Mouse (Mus musculus): ENCODE results near the gene Cdkal1. TPM values are rescaled to one million over a fixed set of nuclear protein-coding genes. Genes with fewer than 3 reads are reported as not detected.

The Cdkal1 gene
- total and polyA plus RNA-seq, 2 experiments from 2014 or later = 11.1 to 18.9 TPM

DNA sequence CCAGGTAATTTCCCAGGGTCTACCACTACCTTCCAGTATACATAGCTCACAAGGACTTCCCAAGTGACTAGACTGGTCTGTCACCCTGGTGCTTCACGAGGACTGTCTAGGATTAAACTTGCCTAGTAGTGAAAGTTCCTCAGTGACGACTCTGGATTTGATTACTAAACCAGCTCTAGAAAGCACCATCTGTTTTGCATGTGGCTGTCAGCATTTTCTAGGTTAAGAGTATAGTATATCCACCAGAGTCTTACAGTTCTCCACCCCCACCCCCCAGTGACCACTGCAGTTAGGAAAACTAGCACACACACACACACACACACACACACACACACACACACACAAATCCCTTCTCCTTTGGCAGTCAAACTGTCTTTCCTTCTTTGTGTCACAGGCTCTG lies 670.9 kb downstream of the Cdkal1 start:
- ATAC-seq (no peak), DNase-seq (ENCODE audit: low spot score) (no peak)
- Histone ChIP-seq H3K4me2 (ENCODE audit: low read depth, low read length) (no peak overlapping the region), H3K36me3 (ENCODE audit: insufficient read depth, low read length) (no peaks in the 10 kb centered on the region), H3K27ac (no peak overlapping the region), H3K9me3 (ENCODE audit: low read length) (no peaks in the 10 kb centered on the region), H3K9ac (replicated peaks; ENCODE audit: low read length) (no peak overlapping the region), H3K4me3 (ENCODE audit: low read length) (no peak overlapping the region), H3K4me1 (ENCODE audit: insufficient read depth, low read length) (no peaks in the 10 kb centered on the region), H3K27me3 (ENCODE audit: insufficient read depth, low read length) (no peaks in the 10 kb centered on the region)
- 84% methylated on average over 2 of the region's 2 CpGs for WGBS
- TF ChIP-seq CTCF (IDR thresholded peaks at IDR 0.05; ENCODE audit: low read depth) = no peak

DNA sequence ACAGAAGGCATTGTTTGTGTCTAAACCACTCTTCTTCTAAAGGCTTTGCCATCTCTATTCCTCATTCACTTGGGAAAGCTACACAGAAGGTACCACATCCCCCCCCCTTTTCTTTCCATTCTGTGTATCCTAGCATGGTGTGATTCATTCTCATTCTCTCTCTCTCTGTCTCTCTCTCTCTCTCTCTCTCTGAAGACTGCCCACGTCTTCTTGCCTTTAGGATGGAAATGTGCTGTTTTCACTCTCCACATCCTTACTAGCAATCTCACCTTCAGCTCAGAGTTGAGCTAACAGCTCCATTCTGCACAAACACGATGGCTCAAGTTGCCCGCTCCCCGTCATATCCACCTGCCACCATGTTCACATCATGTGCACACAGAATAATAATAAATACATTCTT lies 675.6 kb downstream of the Cdkal1 start:
- ATAC-seq = no peak
- Histone ChIP-seq H3K36me3 (ENCODE audit: insufficient read depth, low read length) (no peaks in the 10 kb centered on the region), H3K9me3 (ENCODE audit: low read length) (no peaks in the 10 kb centered on the region), H3K4me1 (ENCODE audit: insufficient read depth, low read length) (no peaks in the 10 kb centered on the region), H3K4me2 (ENCODE audit: low read depth, low read length) (no peak overlapping the region), H3K27me3 (ENCODE audit: insufficient read depth, low read length) (no peaks in the 10 kb centered on the region), H3K27ac (no peak overlapping the region), H3K9ac (replicated peaks; ENCODE audit: low read length) (no peak overlapping the region), H3K4me3 (ENCODE audit: low read length) (no peak overlapping the region)
- no peak for DNase-seq (ENCODE audit: low spot score)
- no peak for TF ChIP-seq CTCF (IDR thresholded peaks at IDR 0.05; ENCODE audit: low read depth)
- WGBS = 90% methylated on average over 4 of the region's 4 CpGs

DNA sequence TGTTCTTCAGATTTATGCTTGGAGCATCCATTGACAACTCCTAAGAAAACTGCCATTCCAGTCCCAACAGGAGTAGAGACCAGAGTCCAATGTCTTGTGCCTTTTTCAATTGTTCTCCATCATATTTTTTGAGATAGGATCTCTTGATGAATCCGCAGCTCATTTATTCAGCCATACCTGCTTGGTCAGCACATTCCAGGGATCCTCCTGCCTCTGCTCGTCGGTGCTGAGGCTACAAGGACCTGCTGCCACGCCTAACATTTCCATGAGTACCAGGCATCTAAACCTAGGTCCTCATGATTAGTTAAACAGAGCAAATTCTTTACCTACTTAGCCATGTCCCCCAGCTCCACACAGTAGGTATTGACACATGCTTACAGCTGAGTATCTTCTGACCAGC lies 676.2 kb downstream of the Cdkal1 start:
- Histone ChIP-seq H3K27me3 (ENCODE audit: insufficient read depth, low read length) (no peaks in the 10 kb centered on the region), H3K9me3 (ENCODE audit: low read length) (no peaks in the 10 kb centered on the region), H3K4me1 (ENCODE audit: insufficient read depth, low read length) (no peaks in the 10 kb centered on the region), H3K9ac (replicated peaks; ENCODE audit: low read length) (no peak overlapping the region), H3K27ac (no peak overlapping the region), H3K36me3 (ENCODE audit: insufficient read depth, low read length) (no peaks in the 10 kb centered on the region), H3K4me3 (ENCODE audit: low read length) (no peak overlapping the region), H3K4me2 (ENCODE audit: low read depth, low read length) (no peak overlapping the region)
- ATAC-seq (no peak), DNase-seq (ENCODE audit: low spot score) (no peak)
- 92% methylated on average over 4 of the region's 4 CpGs for WGBS
- no peak for TF ChIP-seq CTCF (IDR thresholded peaks at IDR 0.05; ENCODE audit: low read depth)

DNA sequence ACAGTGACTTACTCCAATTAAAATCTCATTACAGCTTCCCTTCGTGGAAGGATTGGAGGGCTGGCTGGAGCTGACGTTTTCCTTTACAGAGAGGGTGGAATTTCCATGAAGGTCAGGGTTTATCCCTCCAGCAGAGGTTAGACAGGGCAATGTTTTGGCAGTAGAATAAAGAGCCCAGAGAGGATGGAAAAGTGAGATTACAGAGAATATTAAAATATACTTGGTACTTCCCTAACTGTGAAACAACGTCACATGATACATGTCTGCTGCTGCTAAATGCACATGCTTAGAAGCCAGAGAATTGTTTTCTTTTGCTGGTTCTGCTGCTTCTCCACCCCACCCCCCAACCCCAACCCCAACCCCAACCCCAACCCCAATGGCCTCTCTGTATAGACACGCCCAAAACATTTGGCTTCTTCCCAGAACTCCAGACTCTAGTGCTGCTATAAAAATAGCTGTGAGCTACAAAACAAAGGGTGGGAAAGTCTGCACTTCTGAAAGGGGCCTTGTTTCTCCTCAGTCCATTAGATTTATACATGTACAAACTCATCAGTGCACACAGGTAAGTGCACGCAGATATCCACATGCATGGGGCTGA lies 677.5 kb downstream of the Cdkal1 start:
- Histone ChIP-seq H3K9me3 (ENCODE audit: low read length) (no peaks in the 10 kb centered on the region), H3K4me1 (ENCODE audit: insufficient read depth, low read length) (no peaks in the 10 kb centered on the region), H3K27me3 (ENCODE audit: insufficient read depth, low read length) (no peaks in the 10 kb centered on the region), H3K27ac (no peak overlapping the region), H3K9ac (replicated peaks; ENCODE audit: low read length) (no peak overlapping the region), H3K4me2 (ENCODE audit: low read depth, low read length) (no peak overlapping the region), H3K36me3 (ENCODE audit: insufficient read depth, low read length) (no peaks in the 10 kb centered on the region), H3K4me3 (ENCODE audit: low read length) (no peak overlapping the region)
- no peak for TF ChIP-seq CTCF (IDR thresholded peaks at IDR 0.05; ENCODE audit: low read depth)
- 48% methylated on average over 5 of the region's 5 CpGs for WGBS
- no peak for ATAC-seq
- no peak for DNase-seq (ENCODE audit: low spot score)

DNA sequence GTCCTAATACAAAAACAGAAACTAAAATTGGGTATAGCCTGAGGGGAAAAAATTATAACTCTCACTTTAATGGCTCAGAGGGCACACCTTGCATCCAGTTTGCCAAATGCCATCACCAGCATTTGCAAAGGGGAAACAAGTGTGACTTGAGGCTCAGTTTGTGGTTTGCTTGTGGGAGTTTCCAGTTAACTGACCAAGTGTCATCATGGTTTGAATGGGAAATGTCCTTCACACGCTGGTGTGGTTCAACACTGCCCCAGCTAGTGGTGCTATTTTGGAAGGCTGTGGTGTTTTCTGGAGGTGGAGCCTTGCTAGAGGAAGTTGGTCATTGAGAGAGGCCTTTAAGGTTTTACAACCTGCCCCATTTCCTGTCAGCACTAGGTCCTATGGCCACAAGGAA lies 686.1 kb downstream of the Cdkal1 start:
- no peak for TF ChIP-seq CTCF (IDR thresholded peaks at IDR 0.05; ENCODE audit: low read depth)
- no peaks in the 10 kb centered on the region for H3K27me3 ChIP-seq (ENCODE audit: insufficient read depth, low read length)
- no peaks in the 10 kb centered on the region for H3K9me3 ChIP-seq (ENCODE audit: low read length)
- H3K9ac ChIP-seq (replicated peaks; ENCODE audit: low read length) = no peak overlapping the region
- WGBS = 53% methylated on average over 1 of the region's 1 CpGs
- H3K27ac ChIP-seq = no peak overlapping the region
- no peaks in the 10 kb centered on the region for H3K4me1 ChIP-seq (ENCODE audit: insufficient read depth, low read length)
- H3K4me3 ChIP-seq (ENCODE audit: low read length) = no peak overlapping the region
- no peaks in the 10 kb centered on the region for H3K36me3 ChIP-seq (ENCODE audit: insufficient read depth, low read length)
- no peak for ATAC-seq
- no peak for DNase-seq (ENCODE audit: low spot score)
- no peak overlapping the region for H3K4me2 ChIP-seq (ENCODE audit: low read depth, low read length)

DNA sequence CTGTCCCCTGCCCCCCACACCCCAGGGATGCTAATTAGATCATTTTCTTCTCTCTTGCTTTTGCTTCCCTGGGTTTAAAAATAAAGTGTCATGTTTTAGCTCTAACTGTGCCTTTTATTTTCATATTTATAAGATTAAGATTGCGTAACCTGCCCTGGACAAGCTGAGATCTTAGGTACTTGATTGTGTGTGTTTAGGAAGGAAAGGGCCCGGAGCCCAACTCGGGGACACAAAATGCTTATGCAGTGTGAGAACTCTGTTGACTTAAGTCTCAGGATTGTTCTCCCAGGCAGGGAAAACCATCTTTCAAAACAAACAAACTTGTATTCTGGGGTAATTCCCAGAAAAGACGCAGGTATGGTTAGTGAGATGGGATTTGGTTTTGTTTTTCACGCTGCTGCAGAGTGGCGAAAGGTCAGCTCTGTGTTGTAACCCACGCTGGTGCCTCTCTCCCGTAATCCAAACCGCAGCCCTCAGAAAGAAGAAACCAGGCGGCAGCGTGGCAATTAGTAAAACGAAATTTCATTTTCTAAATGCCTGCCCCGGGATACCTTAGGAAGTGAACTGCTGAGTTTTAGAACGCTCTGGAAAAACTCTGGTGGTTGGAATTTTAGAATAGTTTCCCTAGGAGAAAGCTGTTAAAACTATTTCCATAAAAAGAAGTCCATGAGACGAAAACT lies 690.5 kb downstream of the Cdkal1 start:
- WGBS = 61% methylated on average over 15 of the region's 15 CpGs

DNA sequence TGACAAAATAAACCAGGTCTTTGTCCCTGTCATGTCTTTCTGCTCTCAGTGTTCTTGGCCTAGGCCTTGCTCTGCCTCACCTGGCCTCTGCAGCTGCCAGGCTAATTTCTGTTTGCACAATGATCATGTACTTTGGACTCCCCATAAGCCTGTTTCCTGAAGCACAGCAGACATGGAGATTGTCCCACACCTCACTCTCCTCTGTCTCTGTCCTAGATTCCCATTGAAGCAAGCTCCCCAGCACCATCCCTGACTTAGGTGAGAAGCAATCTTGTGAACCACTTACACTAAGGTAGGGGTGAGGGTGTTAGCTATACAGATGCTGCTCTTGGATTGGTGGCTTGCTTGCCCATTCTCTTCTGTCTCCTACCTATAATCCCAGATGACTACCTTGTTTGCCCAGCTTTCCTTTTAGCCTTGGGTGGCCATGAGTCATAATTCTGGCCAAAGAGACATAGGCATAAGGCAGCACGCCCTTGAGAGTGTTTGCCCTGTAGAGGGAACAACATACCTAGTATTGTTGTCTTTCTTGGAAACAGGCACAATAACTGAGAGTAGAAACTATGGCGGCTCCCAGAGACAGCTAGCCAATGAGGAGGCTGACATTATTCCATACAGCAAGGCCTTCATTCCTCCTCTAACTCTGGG lies 692.5 kb downstream of the Cdkal1 start:
- Histone ChIP-seq H3K36me3 (ENCODE audit: insufficient read depth, low read length) (no peaks in the 10 kb centered on the region), H3K27me3 (ENCODE audit: insufficient read depth, low read length) (no peaks in the 10 kb centered on the region), H3K9ac (replicated peaks; ENCODE audit: low read length) (no peak overlapping the region), H3K9me3 (ENCODE audit: low read length) (no peaks in the 10 kb centered on the region), H3K4me2 (ENCODE audit: low read depth, low read length) (no peak overlapping the region), H3K27ac (no peak overlapping the region), H3K4me3 (ENCODE audit: low read length) (no peak overlapping the region), H3K4me1 (ENCODE audit: insufficient read depth, low read length) (no peaks in the 10 kb centered on the region)
- ATAC-seq (no peak), DNase-seq (ENCODE audit: low spot score) (no peak)
- TF ChIP-seq CTCF (IDR thresholded peaks at IDR 0.05; ENCODE audit: low read depth) = no peak
- WGBS = 93% methylated on average over 2 of the region's 2 CpGs

More for the DNA sequence above, 690.5 kb downstream of the Cdkal1 start:
- Histone ChIP-seq H3K9me3 (ENCODE audit: low read length) (no peaks in the 10 kb centered on the region), H3K27ac (no peak overlapping the region), H3K4me3 (ENCODE audit: low read length) (no peak overlapping the region), H3K4me1 (ENCODE audit: insufficient read depth, low read length) (no peaks in the 10 kb centered on the region), H3K4me2 (ENCODE audit: low read depth, low read length) (no peak overlapping the region), H3K36me3 (ENCODE audit: insufficient read depth, low read length) (no peaks in the 10 kb centered on the region), H3K27me3 (ENCODE audit: insufficient read depth, low read length) (no peaks in the 10 kb centered on the region), H3K9ac (replicated peaks; ENCODE audit: low read length) (no peak overlapping the region)
- DNase-seq (ENCODE audit: low spot score) (no peak), ATAC-seq (no peak)
- TF ChIP-seq CTCF (IDR thresholded peaks at IDR 0.05; ENCODE audit: low read depth) = no peak
